Mouse (Mus musculus) liver, adult 2 months (tissue): ENCODE measurements around the gene Trim14.

ENCODE experiments used
- CTCF ChIP-seq: fragments of 200-500 bp; IDR thresholded peaks from 2 replicates; pipeline ENCODE4 v1.5.1; 2011; ENCODE audit warnings: low read depth, low read length, control low read depth
- POLR2A ChIP-seq: fragments of 200-500 bp; IDR thresholded peaks from 2 replicates; pipeline ENCODE4 v1.6.1; 2011; ENCODE audit warnings: low read length, control low read depth; ENCODE audit not compliant: insufficient read depth; ENCODE audit errors: extremely low read depth

DNA sequence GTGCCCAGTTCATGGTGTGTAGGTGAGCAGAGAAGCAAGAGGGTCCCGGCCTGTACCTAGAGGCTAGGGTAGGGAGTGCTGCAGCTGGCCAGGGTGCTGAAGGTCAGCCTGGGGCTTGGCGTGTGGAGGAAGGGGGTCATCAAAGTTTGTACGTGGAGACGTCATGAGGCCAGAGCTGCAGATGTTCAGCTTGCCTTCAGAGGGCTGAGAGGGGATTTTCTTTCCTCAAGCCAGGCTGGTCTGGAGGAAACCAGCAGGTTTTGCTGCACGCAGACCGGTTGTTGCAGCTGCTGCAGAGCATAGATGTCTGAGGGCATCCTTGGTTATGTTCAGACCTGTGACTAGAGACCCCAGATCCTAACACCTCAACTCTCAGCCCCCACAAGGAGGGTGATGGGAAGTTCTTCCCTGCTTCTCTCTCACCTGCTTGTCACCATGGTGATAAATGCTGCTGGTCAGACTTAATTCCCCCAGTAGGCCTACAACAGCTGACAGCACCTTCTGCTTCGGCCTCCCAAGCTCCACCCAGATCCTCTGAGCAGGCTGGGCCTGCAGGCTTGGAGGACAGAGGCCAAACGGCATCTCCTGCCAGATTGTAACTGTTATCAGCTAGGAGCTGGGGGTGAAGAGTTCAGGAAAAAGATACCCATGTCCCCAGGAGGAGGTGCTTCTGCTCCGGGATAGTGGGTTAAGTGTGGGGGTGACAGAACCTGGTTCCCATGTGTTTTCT, 38.2 kb upstream of the Trim14 start:
- TF ChIP-seq POLR2A (no peak), CTCF (no peak)
